11 mouse cellular contexts compared by ENCODE assay signal in genomic region chr13:81232839-81233238, GRCm38 (mm10).
A peak's percentile ranks its signal among the peaks of the same experiment; 100 is the strongest.
DNase-seq lines count a peak whose midpoint lies in the region; ATAC-seq and TF ChIP-seq lines count a peak whose summit lies in the region.
"Had no signal": no experiment of that assay in that cellular context is flagged by ENCODE, and none has a peak within 500 bp of the region (broad histone marks: within the 10 kb centered on the region; RNA-seq: fewer than 3 reads in every experiment).

No protein-coding gene starts in this region.

- no peak for TF ChIP-seq EP300 in MEL (IDR thresholded peaks at IDR 0.05; ENCODE audit: low read depth in 1 of 2, low read length in 2 of 2)

- H3K9me3 ChIP-seq in MEL (replicated peaks; ENCODE audit: insufficient read depth, low read length) = no peaks in the 10 kb centered on the region
- no peaks in the 10 kb centered on the region for H3K9me3 ChIP-seq in intestine, embryonic 15.5 days
- H3K9me3 ChIP-seq: forebrain, embryonic 10.5 days; neural tube, embryonic 15.5 days had no signal

- peak; percentile 71 for ATAC-seq in intestine, embryonic 15.5 days
- ATAC-seq in megakaryocyte, adult 5-6 weeks (ENCODE audit: poor library complexity, severe bottlenecking) = no peak

- H3K4me1 ChIP-seq in MEL (ENCODE audit: control insufficient read depth in 1 of 2, insufficient read depth in 2 of 2, low read length in 2 of 2) = no peaks in the 10 kb centered on the region
- H3K4me1 ChIP-seq in intestine, embryonic 15.5 days (replicated peaks) = no peaks in the 10 kb centered on the region; the same call in 1 of the 2 replicates
- H3K4me1 ChIP-seq: forebrain, embryonic 10.5 days; neural tube, embryonic 15.5 days had no signal

- no peaks in the 10 kb centered on the region for H3K36me3 ChIP-seq in MEL (ENCODE audit: control insufficient read depth in 1 of 2, insufficient read depth in 2 of 2, low read length in 2 of 2)
- H3K36me3 ChIP-seq in intestine, embryonic 15.5 days = no peaks in the 10 kb centered on the region
- H3K36me3 ChIP-seq: forebrain, embryonic 10.5 days; neural tube, embryonic 15.5 days had no signal

- DNase-seq in gastrocnemius, postnatal 25 days = peak; percentile 6
- no peak for DNase-seq in gastrocnemius, adult 2 months
- DNase-seq in MEL (ENCODE audit: low read depth, low spot score) = peak; percentile 11
- peak; percentile 11 for DNase-seq in lung, postnatal 14 days
- no peak for DNase-seq in left cerebral cortex, postnatal 10 days (ENCODE audit: extremely low spot score in 1 of 2, low spot score in 2 of 2)
- no peak for DNase-seq in MN1 (ENCODE audit: low spot score)
- DNase-seq: spleen, adult 18-20 months had no signal

- TF ChIP-seq RAD21 in MEL (IDR thresholded peaks at IDR 0.05; ENCODE audit: low read depth, low read length) = no peak

- H3K27me3 ChIP-seq in MEL (ENCODE audit: control insufficient read depth in 1 of 2, insufficient read depth in 2 of 2, low read length in 2 of 2) = no peaks in the 10 kb centered on the region
- no peaks in the 10 kb centered on the region for H3K27me3 ChIP-seq in intestine, embryonic 15.5 days (replicated peaks)
- H3K27me3 ChIP-seq: neural tube, embryonic 15.5 days had no signal

- intact Hi-C loops in gastrocnemius, adult 2 months (cut with DNase I) = no loop called here
- intact Hi-C loops in left cerebral cortex, postnatal 10 days (cut with DNase I) = no loop called here

- H3K27ac ChIP-seq in gastrocnemius, adult 2 months = no peak overlapping the region
- H3K27ac ChIP-seq in MEL (ENCODE audit: control insufficient read depth, low read depth, low read length) = no peak overlapping the region
- H3K27ac ChIP-seq in intestine, embryonic 15.5 days = no peak overlapping the region
- H3K27ac ChIP-seq: forebrain, embryonic 10.5 days; neural tube, embryonic 15.5 days had no signal

- H3K79me2 ChIP-seq in MEL (ENCODE audit: control insufficient read depth, insufficient read depth, low read length, poor library complexity) = no peaks in the 10 kb centered on the region

- no peak for TF ChIP-seq POLR2A in MEL (IDR thresholded peaks at IDR 0.05; ENCODE audit: control insufficient read depth in 1 of 2, insufficient read depth in 1 of 2, low read depth in 1 of 2, low read length in 2 of 2, poor library complexity in 1 of 2)

- no peak for TF ChIP-seq CTCF in gastrocnemius, adult 2 months (IDR thresholded peaks at IDR 0.05)
- TF ChIP-seq CTCF in MEL (IDR thresholded peaks at IDR 0.05 in 2 of 3, conservative IDR thresholded peaks at IDR 0.05 in 1 of 3; ENCODE audit: control insufficient read depth in 1 of 3, insufficient read depth in 1 of 3, low read depth in 2 of 3, low read length in 3 of 3, poor library complexity in 1 of 3, severe bottlenecking in 1 of 3) = no peak

- no peak overlapping the region for H3K4me3 ChIP-seq in gastrocnemius, adult 2 months
- no peak overlapping the region for H3K4me3 ChIP-seq in MEL (ENCODE audit: control insufficient read depth in 1 of 2, insufficient read depth in 1 of 2, low read depth in 2 of 2, low read length in 2 of 2)
- H3K4me3 ChIP-seq in intestine, embryonic 15.5 days (replicated peaks) = no peak overlapping the region
- H3K4me3 ChIP-seq: forebrain, embryonic 10.5 days; neural tube, embryonic 15.5 days had no signal

- no peak overlapping the region for H3K9ac ChIP-seq in MEL (ENCODE audit: control insufficient read depth, low read depth, low read length, poor library complexity, severe bottlenecking)
- H3K9ac ChIP-seq in intestine, embryonic 15.5 days = no peak overlapping the region
- H3K9ac ChIP-seq: neural tube, embryonic 15.5 days had no signal

- H3K4me2 ChIP-seq in intestine, embryonic 15.5 days (replicated peaks) = no peak overlapping the region
- H3K4me2 ChIP-seq: neural tube, embryonic 15.5 days had no signal

TF ChIP-seq in MEL, 35 proteins besides CTCF, POLR2A, EP300 and RAD21:
- TF ChIP-seq MYC (IDR thresholded peaks at IDR 0.05; ENCODE audit: low read depth, low read length) = no peak
- no peak for TF ChIP-seq ELF1 (IDR thresholded peaks at IDR 0.05; ENCODE audit: low read depth, low read length)
- no peak; the same call in 1 of the 2 replicates for TF ChIP-seq ETS1 (IDR thresholded peaks at IDR 0.05; ENCODE audit: low read depth, low read length)
- TF ChIP-seq POLR2AphosphoS5 (IDR thresholded peaks at IDR 0.05; ENCODE audit: borderline replicate concordance, low read depth, low read length) = no peak
- TF ChIP-seq KAT2A (conservative IDR thresholded peaks at IDR 0.05; ENCODE audit: low read depth, low read length) = no peak
- no peak for TF ChIP-seq MEF2A (IDR thresholded peaks at IDR 0.05; ENCODE audit: extremely low read depth, insufficient replicate concordance, low read depth, low read length, poor library complexity, severe bottlenecking)
- TF ChIP-seq NRF1 (IDR thresholded peaks at IDR 0.05; ENCODE audit: insufficient read depth, low read depth, low read length, poor library complexity, severe bottlenecking) = no peak
- TF ChIP-seq SMC3 (IDR thresholded peaks at IDR 0.05; ENCODE audit: low read depth, low read length) = no peak

Comparison
In these comparisons a context has a peak if more than half of its experiments do, and no peak if none do; other contexts are left out.
1. DNase-seq: peak in gastrocnemius, postnatal 25 days (single experiment), MEL (single experiment) and lung, postnatal 14 days (single experiment); none in gastrocnemius, adult 2 months (single experiment), left cerebral cortex, postnatal 10 days (0 of 2) and MN1 (single experiment).